ENCODE assay signal across 11 mouse cellular contexts in the genomic region with DNA sequence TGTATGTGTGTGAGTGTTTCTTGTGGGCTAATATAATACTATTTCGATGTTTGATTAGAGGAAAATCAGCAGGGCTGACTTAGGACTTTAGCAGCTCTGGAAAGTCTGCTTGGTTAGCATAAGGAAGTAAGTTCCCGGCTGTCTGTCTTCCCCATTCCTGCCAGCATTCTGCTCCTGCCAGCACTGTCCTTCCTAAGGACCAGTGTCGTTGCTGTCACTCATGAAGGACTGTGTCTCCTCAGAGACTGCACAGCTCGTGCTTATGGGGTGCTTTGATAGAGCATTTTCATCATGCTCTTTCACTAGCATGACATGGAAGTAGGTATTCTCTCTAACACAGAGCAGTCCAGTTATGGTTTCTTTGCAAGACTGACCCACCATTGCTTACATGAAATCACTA.
A peak's percentile ranks its signal among the peaks of the same experiment; 100 is the strongest.
DNase-seq lines count a peak whose midpoint lies in the region; ATAC-seq and TF ChIP-seq lines count a peak whose summit lies in the region.
"Had no signal": no experiment of that assay in that cellular context is flagged by ENCODE, and none has a peak within 500 bp of the region (broad histone marks: within the 10 kb centered on the region; RNA-seq: fewer than 3 reads in every experiment).

No protein-coding gene starts in this region.

- no peaks in the 10 kb centered on the region for H3K36me3 ChIP-seq in heart, embryonic 13.5 days
- no peaks in the 10 kb centered on the region for H3K36me3 ChIP-seq in intestine, embryonic 14.5 days (ENCODE audit: control insufficient read depth, insufficient read depth, low read length)
- no peaks in the 10 kb centered on the region for H3K36me3 ChIP-seq in stomach, embryonic 14.5 days (ENCODE audit: control insufficient read depth, insufficient read depth, low read length)
- H3K36me3 ChIP-seq: embryonic facial prominence, embryonic 15.5 days; neural tube, embryonic 13.5 days had no signal

- DNase-seq in heart, adult 9 months (ENCODE audit: low spot score in 2 of 2): no peak
- no peak for DNase-seq in layer of hippocampus, adult 2 months (ENCODE audit: low spot score in 2 of 2)
- DNase-seq in layer of hippocampus, adult 9-10 months (ENCODE audit: low spot score): no peak
- DNase-seq in intestine, embryonic 14.5 days (ENCODE audit: low spot score): no peak
- DNase-seq in urinary bladder, postnatal 25 days (ENCODE audit: low spot score): no peak

- no peak overlapping the region for H3K9ac ChIP-seq in heart, embryonic 13.5 days
- no peak overlapping the region for H3K9ac ChIP-seq in intestine, embryonic 14.5 days (ENCODE audit: low read length)
- no peak overlapping the region for H3K9ac ChIP-seq in stomach, embryonic 14.5 days (replicated peaks; ENCODE audit: low read depth, low read length)
- H3K9ac ChIP-seq: embryonic facial prominence, embryonic 15.5 days; forebrain, embryonic 13.5 days; liver, embryonic 14.5 days; neural tube, embryonic 13.5 days had no signal

- H3K4me2 ChIP-seq in heart, embryonic 13.5 days: peak overlapping the region; percentile 24; the same call in 1 of the 2 replicates
- H3K4me2 ChIP-seq in intestine, embryonic 14.5 days (ENCODE audit: low read length): peak overlapping the region; percentile 28
- H3K4me2 ChIP-seq in stomach, embryonic 14.5 days (replicated peaks; ENCODE audit: low read depth, low read length): peak overlapping the region; percentile 37
- H3K4me2 ChIP-seq: forebrain, embryonic 13.5 days; neural tube, embryonic 13.5 days had no signal

- H3K27me3 ChIP-seq in heart, embryonic 13.5 days (replicated peaks): no peaks in the 10 kb centered on the region
- no peaks in the 10 kb centered on the region for H3K27me3 ChIP-seq in intestine, embryonic 14.5 days (replicated peaks; ENCODE audit: control insufficient read depth, insufficient read depth, low read length)
- no peaks in the 10 kb centered on the region for H3K27me3 ChIP-seq in stomach, embryonic 14.5 days (ENCODE audit: control insufficient read depth, insufficient read depth, low read length)
- H3K27me3 ChIP-seq: embryonic facial prominence, embryonic 15.5 days; forebrain, embryonic 13.5 days; neural tube, embryonic 13.5 days had no signal

- no peak for TF ChIP-seq CTCF in layer of hippocampus, adult 2 months (conservative IDR thresholded peaks at IDR 0.05)

- no peak overlapping the region for H3K27ac ChIP-seq in heart, embryonic 13.5 days (replicated peaks)
- H3K27ac ChIP-seq in layer of hippocampus, adult 2 months: peak overlapping the region; percentile 5
- no peak overlapping the region for H3K27ac ChIP-seq in intestine, embryonic 14.5 days (ENCODE audit: low read depth)
- peak overlapping the region; percentile 48; the same call in 1 of the 2 replicates for H3K27ac ChIP-seq in stomach, embryonic 14.5 days (ENCODE audit: low read length)
- H3K27ac ChIP-seq: forebrain, embryonic 13.5 days; liver, embryonic 14.5 days had no signal

- ATAC-seq in heart, embryonic 13.5 days (ENCODE audit: extremely low read depth, insufficient number of reproducible peaks, low FRiP score, low TSS enrichment): no peak
- no peak for ATAC-seq in intestine, embryonic 14.5 days (replicated peaks; ENCODE audit: low FRiP score, low TSS enrichment, low read depth)
- ATAC-seq in stomach, embryonic 14.5 days (ENCODE audit: insufficient number of reproducible peaks, insufficient read depth, low FRiP score, low read depth): no peak

- 36% methylated on average over 4 of the region's 4 CpGs for WGBS in heart, embryonic 13.5 days
- WGBS in intestine, embryonic 14.5 days: 53% methylated on average over 4 of the region's 4 CpGs
- 60% methylated on average over 4 of the region's 4 CpGs for WGBS in stomach, embryonic 14.5 days

- H3K9me3 ChIP-seq in heart, embryonic 13.5 days: no peaks in the 10 kb centered on the region
- no peaks in the 10 kb centered on the region for H3K9me3 ChIP-seq in intestine, embryonic 14.5 days (ENCODE audit: control insufficient read depth, low read length)
- H3K9me3 ChIP-seq in stomach, embryonic 14.5 days (ENCODE audit: control insufficient read depth, low read depth, low read length): no peaks in the 10 kb centered on the region
- H3K9me3 ChIP-seq: embryonic facial prominence, embryonic 15.5 days; forebrain, embryonic 13.5 days; neural tube, embryonic 13.5 days had no signal

- H3K4me3 ChIP-seq in heart, embryonic 13.5 days: no peak overlapping the region
- no peak overlapping the region for H3K4me3 ChIP-seq in layer of hippocampus, adult 2 months
- H3K4me3 ChIP-seq in intestine, embryonic 14.5 days (ENCODE audit: low read depth, low read length): peak overlapping the region; percentile 18
- H3K4me3 ChIP-seq in stomach, embryonic 14.5 days (ENCODE audit: low read depth, low read length): peak overlapping the region; percentile 27
- H3K4me3 ChIP-seq: forebrain, embryonic 13.5 days; neural tube, embryonic 13.5 days had no signal

- peaks cover 51% of the 10 kb centered on the region for H3K4me1 ChIP-seq in heart, embryonic 13.5 days
- H3K4me1 ChIP-seq in intestine, embryonic 14.5 days (replicated peaks; ENCODE audit: control insufficient read depth, insufficient read depth, low read length): peaks cover 18% of the 10 kb centered on the region; the same call in 1 of the 2 replicates
- peaks cover 9% of the 10 kb centered on the region for H3K4me1 ChIP-seq in stomach, embryonic 14.5 days (ENCODE audit: control insufficient read depth, insufficient read depth, low read length)

Comparison
In these comparisons a context has a peak if more than half of its experiments do, and no peak if none do; other contexts are left out.
1. H3K27ac ChIP-seq: peak in layer of hippocampus, adult 2 months (single experiment) and stomach, embryonic 14.5 days (single experiment); none in heart, embryonic 13.5 days (single experiment) and intestine, embryonic 14.5 days (single experiment).
2. H3K4me3 ChIP-seq: peak in intestine, embryonic 14.5 days (single experiment) and stomach, embryonic 14.5 days (single experiment); none in heart, embryonic 13.5 days (single experiment) and layer of hippocampus, adult 2 months (single experiment).
3. Peak in every context shown above with its lines, with median percentiles within 50 percentile points of each other: H3K4me2 ChIP-seq.